Mouse (Mus musculus): ENCODE results near the gene Samm50. TPM values are rescaled to one million over a fixed set of nuclear protein-coding genes. Genes with fewer than 3 reads are reported as not detected.

The Samm50 gene
- polyA plus RNA-seq, 1 experiment: 50.9 TPM

- peaks cover 29% of the 10 kb centered on the region for H3K4me1 ChIP-seq (ENCODE audit: control insufficient read depth, insufficient read depth, low read length)
- H3K27ac ChIP-seq (ENCODE audit: insufficient read depth, low read depth, low read length): no peak overlapping the region
These were observed 39.2 kb downstream of the Samm50 start for GRCm38 (mm10) chr15:84231113-84231712.

GRCm38 (mm10) chr15:84231721-84232561 lies 39.9 kb downstream of the Samm50 start, which contains the start of gene Parvb:
TSS of gene Parvb (plus strand) at chr15:84232043.
- TF ChIP-seq POLR2A (IDR thresholded peaks at IDR 0.05; ENCODE audit: borderline replicate concordance, low read depth, low read length): no peak
- TF ChIP-seq CTCF (IDR thresholded peaks at IDR 0.05; ENCODE audit: low read depth, low read length): no peak
- Histone ChIP-seq H3K27ac (ENCODE audit: insufficient read depth, low read depth, low read length) (peak within 1 kb of the TSS; percentile 50), H3K4me3 (ENCODE audit: insufficient read depth, low read length) (peak within 1 kb of the TSS; percentile 77), H3K4me1 (ENCODE audit: control insufficient read depth, insufficient read depth, low read length) (peaks cover 37% of the 10 kb centered on the region)

More at GRCm38 (mm10) chr15:84231113-84231712, 39.2 kb downstream of the Samm50 start:
- TF ChIP-seq CTCF (IDR thresholded peaks at IDR 0.05; ENCODE audit: low read depth, low read length) (no peak), POLR2A (IDR thresholded peaks at IDR 0.05; ENCODE audit: borderline replicate concordance, low read depth, low read length) (no peak)
- peak overlapping the region; percentile 77 for H3K4me3 ChIP-seq (ENCODE audit: insufficient read depth, low read length)

GRCm38 (mm10) chr15:84232609-84233008 lies 40.6 kb downstream of the Samm50 start:
- H3K4me3 ChIP-seq (ENCODE audit: insufficient read depth, low read length): peak overlapping the region; percentile 77
- peaks cover 42% of the 10 kb centered on the region for H3K4me1 ChIP-seq (ENCODE audit: control insufficient read depth, insufficient read depth, low read length)
- TF ChIP-seq CTCF (IDR thresholded peaks at IDR 0.05; ENCODE audit: low read depth, low read length) (no peak), POLR2A (IDR thresholded peaks at IDR 0.05; ENCODE audit: borderline replicate concordance, low read depth, low read length) (no peak)
- no peak overlapping the region for H3K27ac ChIP-seq (ENCODE audit: insufficient read depth, low read depth, low read length)

- Histone ChIP-seq H3K4me1 (ENCODE audit: control insufficient read depth, insufficient read depth, low read length) (peaks cover 56% of the 10 kb centered on the region), H3K27ac (ENCODE audit: insufficient read depth, low read depth, low read length) (peak overlapping the region; percentile 91), H3K4me3 (ENCODE audit: insufficient read depth, low read length) (peak overlapping the region; percentile 22)
- peak; percentile 45; the same call in 1 of the 2 replicates for TF ChIP-seq CTCF (IDR thresholded peaks at IDR 0.05; ENCODE audit: low read depth, low read length)
- no peak for TF ChIP-seq POLR2A (IDR thresholded peaks at IDR 0.05; ENCODE audit: borderline replicate concordance, low read depth, low read length)
These were observed 42.9 kb downstream of the Samm50 start for GRCm38 (mm10) chr15:84234794-84235581.

- peaks cover 54% of the 10 kb centered on the region for H3K4me1 ChIP-seq (ENCODE audit: control insufficient read depth, insufficient read depth, low read length)
- H3K27ac ChIP-seq (ENCODE audit: insufficient read depth, low read depth, low read length): peak overlapping the region; percentile 91
- no peak for TF ChIP-seq CTCF (IDR thresholded peaks at IDR 0.05; ENCODE audit: low read depth, low read length)
- H3K4me3 ChIP-seq (ENCODE audit: insufficient read depth, low read length): peak overlapping the region; percentile 22; the same call in 1 of the 2 replicates
These were observed 43.6 kb downstream of the Samm50 start for GRCm38 (mm10) chr15:84235646-84236045.

GRCm38 (mm10) chr15:84238552-84238951 lies 46.5 kb downstream of the Samm50 start:
- Histone ChIP-seq H3K4me1 (ENCODE audit: control insufficient read depth, insufficient read depth, low read length) (peaks cover 43% of the 10 kb centered on the region), H3K4me3 (ENCODE audit: insufficient read depth, low read length) (no peak overlapping the region), H3K27ac (ENCODE audit: insufficient read depth, low read depth, low read length) (no peak overlapping the region)
- TF ChIP-seq POLR2A (IDR thresholded peaks at IDR 0.05; ENCODE audit: borderline replicate concordance, low read depth, low read length): no peak

GRCm38 (mm10) chr15:84238991-84239401 lies 47.0 kb downstream of the Samm50 start:
- no peak for TF ChIP-seq POLR2A (IDR thresholded peaks at IDR 0.05; ENCODE audit: borderline replicate concordance, low read depth, low read length)
- TF ChIP-seq CTCF (IDR thresholded peaks at IDR 0.05; ENCODE audit: low read depth, low read length): no peak
- H3K4me3 ChIP-seq (ENCODE audit: insufficient read depth, low read length): no peak overlapping the region
- peaks cover 40% of the 10 kb centered on the region for H3K4me1 ChIP-seq (ENCODE audit: control insufficient read depth, insufficient read depth, low read length)
- H3K27ac ChIP-seq (ENCODE audit: insufficient read depth, low read depth, low read length): no peak overlapping the region

GRCm38 (mm10) chr15:84241520-84241919 lies 49.5 kb downstream of the Samm50 start:
- Histone ChIP-seq H3K27ac (ENCODE audit: insufficient read depth, low read depth, low read length) (no peak overlapping the region), H3K4me3 (ENCODE audit: insufficient read depth, low read length) (no peak overlapping the region), H3K4me1 (ENCODE audit: control insufficient read depth, insufficient read depth, low read length) (peaks cover 45% of the 10 kb centered on the region)
- TF ChIP-seq CTCF (IDR thresholded peaks at IDR 0.05; ENCODE audit: low read depth, low read length): no peak
- no peak for TF ChIP-seq POLR2A (IDR thresholded peaks at IDR 0.05; ENCODE audit: borderline replicate concordance, low read depth, low read length)

GRCm38 (mm10) chr15:84245104-84245503 lies 53.1 kb downstream of the Samm50 start:
- Histone ChIP-seq H3K4me1 (ENCODE audit: control insufficient read depth, insufficient read depth, low read length) (peaks cover 24% of the 10 kb centered on the region), H3K27ac (ENCODE audit: insufficient read depth, low read depth, low read length) (peak overlapping the region; percentile 35), H3K4me3 (ENCODE audit: insufficient read depth, low read length) (no peak overlapping the region)
- TF ChIP-seq CTCF (IDR thresholded peaks at IDR 0.05; ENCODE audit: low read depth, low read length) (no peak), POLR2A (IDR thresholded peaks at IDR 0.05; ENCODE audit: borderline replicate concordance, low read depth, low read length) (no peak)
